Mouse (Mus musculus) ovary, postnatal 14 days (tissue): ENCODE measurements around the gene Trex1.
A peak's percentile ranks its signal among the peaks of the same experiment; 100 is the strongest.

Experiments used
- DNase-seq: peaks from one replicate; pipeline ENCODE4 v3.0.0; 2022; ENCODE audit warnings: low spot score

Trex1 gene

GRCm38 (mm10) chr9:109059136-109059903 is at the start of gene Trex1:
Gene Trex1 (minus strand): TSS chr9:109059734.
- peak; percentile 79 for DNase-seq

- DNase-seq, result no peak
These were observed 47.8 kb upstream of the Trex1 start for GRCm38 (mm10) chr9:109107341-109107740.

GRCm38 (mm10) chr9:109105648-109106047 is 46.1 kb upstream of the Trex1 start:
- DNase-seq, result no peak

- no peak for DNase-seq
These were observed 45.5 kb upstream of the Trex1 start for GRCm38 (mm10) chr9:109105011-109105410.

GRCm38 (mm10) chr9:109104083-109104482 is 44.5 kb upstream of the Trex1 start:
- no peak for DNase-seq

GRCm38 (mm10) chr9:109103250-109103649 is 43.7 kb upstream of the Trex1 start:
- DNase-seq, result no peak

- no peak for DNase-seq
These were observed 43.0 kb upstream of the Trex1 start for GRCm38 (mm10) chr9:109102541-109102940.

- no peak for DNase-seq
These were observed 42.5 kb upstream of the Trex1 start for GRCm38 (mm10) chr9:109101933-109102445.

- no peak for DNase-seq
These were observed 40.9 kb upstream of the Trex1 start for GRCm38 (mm10) chr9:109100307-109100928.

- DNase-seq, result peak; percentile 47
These were observed 39.4 kb upstream of the Trex1 start for GRCm38 (mm10) chr9:109098969-109099368.

GRCm38 (mm10) chr9:109098366-109098765 is 38.8 kb upstream of the Trex1 start:
- no peak for DNase-seq

- DNase-seq, result no peak
These were observed 38.3 kb upstream of the Trex1 start for GRCm38 (mm10) chr9:109097831-109098230.

- DNase-seq, result no peak
These were observed 37.8 kb upstream of the Trex1 start for GRCm38 (mm10) chr9:109097291-109097690.

GRCm38 (mm10) chr9:109096856-109097255 is 37.3 kb upstream of the Trex1 start:
- no peak for DNase-seq

- no peak for DNase-seq
These were observed 36.7 kb upstream of the Trex1 start for GRCm38 (mm10) chr9:109096251-109096661.

- DNase-seq, result peak; percentile 61
These were observed 35.8 kb upstream of the Trex1 start, which contains the start of gene Plxnb1 for GRCm38 (mm10) chr9:109095137-109095982. Gene Plxnb1 (plus strand): TSS chr9:109095389.

- DNase-seq, result no peak
These were observed 35.1 kb upstream of the Trex1 start for GRCm38 (mm10) chr9:109094553-109095136.

GRCm38 (mm10) chr9:109093786-109094552 is 34.4 kb upstream of the Trex1 start:
- no peak for DNase-seq

GRCm38 (mm10) chr9:109092799-109093198 is 33.3 kb upstream of the Trex1 start:
- no peak for DNase-seq

GRCm38 (mm10) chr9:109091802-109092201 is 32.3 kb upstream of the Trex1 start:
- no peak for DNase-seq

- DNase-seq, result no peak
These were observed 30.9 kb upstream of the Trex1 start for GRCm38 (mm10) chr9:109090446-109090845.
